Mouse (Mus musculus) layer of hippocampus, postnatal 14 days (tissue): ENCODE data around the gene Exd1. TPM values are rescaled to one million over a fixed set of nuclear protein-coding genes. Genes with fewer than 3 reads are reported as not detected.
"Not testable (repeated sequence)": the region's sequence is repeated elsewhere in the genome, so short reads cannot be mapped to it uniquely, and the experiment has no call there.

ENCODE experiments used
- DNase-seq, 2 experiments: peaks; one replicate each; pipeline ENCODE4 v3.0.0; 2021 to 2022; ENCODE audit warnings: low spot score in 2 of 2, mixed read lengths in 1 of 2
- total RNA-seq, 2 experiments: library from RNA; stranded (reverse); gene quantifications; 2 replicates each; pipeline ENCODE4 v1.2.3; 2021

Gene Exd1
- total RNA-seq, 2 experiments from 2014 or later, result 0.62 to 1.1 TPM

DNA sequence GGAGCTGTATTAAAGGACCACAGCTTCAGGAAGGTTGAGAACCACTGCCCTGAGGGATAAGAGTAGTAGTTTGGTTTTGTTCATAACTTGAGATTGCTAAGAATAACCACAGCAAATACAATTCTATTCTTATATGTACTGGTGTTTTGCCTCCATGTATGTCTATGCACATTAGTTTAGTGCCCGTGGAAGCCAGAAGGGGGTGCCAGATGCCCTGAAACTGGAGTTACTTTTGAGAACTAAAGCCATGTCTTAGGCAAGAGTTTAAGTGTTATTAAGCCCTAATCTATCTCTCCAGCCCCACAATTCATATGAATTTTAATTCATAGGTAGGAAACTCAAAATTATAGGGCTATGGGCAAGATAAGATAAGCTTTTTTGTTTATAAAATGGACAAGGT is 5.3 kb downstream of the Exd1 start:
- peak; percentile 11 to 55 for DNase-seq

DNA sequence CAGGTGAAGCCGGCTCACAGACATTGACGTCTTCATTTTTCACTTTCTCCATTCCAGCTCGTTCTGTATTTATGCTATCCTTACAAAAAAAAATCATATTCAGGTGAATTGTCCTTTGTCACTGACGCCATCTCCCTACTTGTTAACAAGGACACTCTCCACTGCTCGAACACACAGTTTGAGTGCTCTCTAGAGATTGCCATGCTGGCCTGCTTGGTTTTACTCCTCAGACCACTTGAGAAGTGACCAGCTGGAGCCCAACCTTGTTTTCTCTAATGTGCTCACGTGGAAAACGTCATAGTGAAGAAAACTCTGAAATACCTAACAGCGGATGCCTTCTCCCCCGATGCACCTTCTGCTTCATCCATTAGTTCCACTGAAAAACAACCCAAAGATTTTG is 8.6 kb downstream of the Exd1 start:
- DNase-seq, result no peak

DNA sequence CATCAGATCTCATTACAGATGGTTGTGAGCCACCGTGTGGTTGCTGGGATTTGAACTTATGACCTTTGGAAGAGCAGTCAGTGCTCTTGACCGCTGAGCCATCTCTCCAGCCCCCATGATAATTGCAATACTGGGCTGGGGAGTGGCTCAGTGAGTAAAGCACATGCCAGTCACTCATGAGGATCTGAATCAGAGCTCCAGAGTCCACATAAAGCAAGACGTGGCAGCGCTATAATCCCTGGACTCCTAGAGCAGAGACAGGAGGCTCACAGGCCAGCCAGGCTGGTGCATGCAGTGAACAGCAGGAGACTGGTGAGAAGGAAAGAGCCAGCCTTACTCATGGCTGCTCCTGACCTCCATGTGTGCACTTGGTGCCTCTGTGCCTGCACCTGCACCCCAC is 22.0 kb downstream of the Exd1 start:
- DNase-seq, result no peak

DNA sequence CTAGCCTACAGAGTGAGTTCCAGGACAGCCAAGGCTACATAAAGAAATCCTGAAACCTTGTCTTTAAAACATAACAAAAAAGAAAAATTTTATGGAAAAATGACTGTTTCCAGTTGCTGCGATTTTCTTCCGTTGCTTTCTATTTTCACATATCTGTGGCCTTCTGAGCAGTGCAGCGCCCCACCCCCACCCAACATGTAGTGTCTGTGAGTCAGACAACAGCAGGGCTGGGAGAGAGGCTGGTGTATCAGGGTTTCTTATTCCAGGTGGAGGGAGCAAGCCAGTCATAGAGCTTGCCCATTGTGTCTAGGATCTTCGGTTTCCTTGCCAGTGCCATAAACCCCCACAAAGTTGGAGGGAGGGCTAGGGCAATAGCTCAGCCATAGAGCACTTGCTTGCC is 23.6 kb downstream of the Exd1 start:
- no peak for DNase-seq

DNA sequence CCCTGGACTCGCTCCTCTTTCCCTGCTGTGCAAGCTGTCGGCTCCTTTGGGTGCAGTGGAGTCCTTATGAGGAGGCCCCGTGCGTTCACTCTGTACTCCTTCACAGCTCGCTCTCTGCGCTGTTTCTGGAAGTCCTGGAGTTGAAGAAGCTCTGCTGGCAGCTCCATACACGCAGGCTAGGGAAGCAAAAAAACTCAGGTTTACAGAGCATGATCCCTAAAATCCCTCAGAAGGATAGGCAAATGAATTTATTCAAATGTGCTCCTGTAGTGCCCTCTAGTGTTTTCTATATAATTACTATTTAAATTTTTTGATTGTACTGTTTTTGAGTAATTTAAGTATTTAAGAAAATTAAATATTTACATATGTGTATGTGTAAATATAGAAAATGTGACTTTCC is 26.9 kb downstream of the Exd1 start:
- DNase-seq, result peak; percentile 6 to 33

DNA sequence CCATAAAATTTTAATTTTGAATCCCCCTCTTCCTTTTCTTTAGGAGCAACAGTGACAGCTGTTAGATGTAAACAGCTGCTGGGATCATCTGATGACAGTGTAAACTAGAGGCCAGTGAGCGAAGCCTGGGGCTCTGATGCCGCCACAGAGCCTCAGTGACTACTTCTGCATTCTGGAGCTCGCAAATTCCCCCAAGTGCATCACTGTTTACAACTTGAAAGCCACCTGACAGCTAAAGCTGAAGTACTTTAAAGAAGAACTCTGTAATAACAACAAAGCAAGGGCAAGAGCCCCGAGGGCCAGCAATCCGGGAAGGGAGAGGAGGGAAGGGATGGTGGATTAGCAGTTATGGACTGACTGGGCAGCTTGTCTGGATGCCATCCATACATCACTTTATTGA is 30.6 kb downstream of the Exd1 start:
- DNase-seq, result no peak

DNA sequence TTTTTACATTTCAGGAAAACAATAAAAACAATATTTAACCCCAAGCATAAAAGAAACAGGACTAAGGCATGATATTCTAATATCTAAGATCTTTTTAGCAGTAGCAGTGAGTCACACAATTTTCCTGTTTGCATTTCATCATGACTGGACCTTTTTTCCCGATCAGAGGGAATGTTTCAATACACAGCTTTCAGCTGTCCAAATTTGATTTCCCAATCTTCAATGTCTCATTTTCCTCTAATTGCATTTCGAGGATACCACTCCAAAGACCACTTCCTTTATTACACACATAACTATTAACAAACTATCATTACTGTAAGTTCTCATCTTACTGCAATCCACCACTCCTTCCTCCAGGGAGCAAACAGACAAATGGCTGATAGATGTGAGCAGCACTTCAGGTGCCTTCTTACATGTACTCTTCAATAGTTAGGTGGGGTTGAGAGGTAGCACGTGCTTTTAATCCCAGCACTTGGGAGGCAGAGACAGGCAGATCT is 33.4 kb downstream of the Exd1 start:
- no peak for DNase-seq

DNA sequence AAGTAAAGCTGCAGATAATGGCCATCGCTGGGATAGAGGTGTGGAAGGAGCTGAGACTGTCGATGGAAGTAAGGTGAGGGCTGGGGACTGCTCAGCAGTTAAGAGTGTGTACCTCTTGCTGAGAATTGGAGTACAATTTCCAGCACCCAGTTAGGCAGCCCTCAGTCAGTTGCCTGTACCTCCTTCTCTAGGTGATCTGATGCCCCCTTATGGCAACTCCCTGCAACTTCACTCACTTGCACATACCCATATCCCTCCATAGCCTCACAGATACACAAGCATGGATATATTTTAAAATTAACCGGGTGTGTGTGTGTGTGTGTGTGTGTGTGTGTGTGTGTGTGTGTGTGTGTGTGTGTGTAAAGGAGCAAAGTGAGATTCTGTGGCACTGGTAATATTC is 35.1 kb downstream of the Exd1 start:
- DNase-seq, result no peak

DNA sequence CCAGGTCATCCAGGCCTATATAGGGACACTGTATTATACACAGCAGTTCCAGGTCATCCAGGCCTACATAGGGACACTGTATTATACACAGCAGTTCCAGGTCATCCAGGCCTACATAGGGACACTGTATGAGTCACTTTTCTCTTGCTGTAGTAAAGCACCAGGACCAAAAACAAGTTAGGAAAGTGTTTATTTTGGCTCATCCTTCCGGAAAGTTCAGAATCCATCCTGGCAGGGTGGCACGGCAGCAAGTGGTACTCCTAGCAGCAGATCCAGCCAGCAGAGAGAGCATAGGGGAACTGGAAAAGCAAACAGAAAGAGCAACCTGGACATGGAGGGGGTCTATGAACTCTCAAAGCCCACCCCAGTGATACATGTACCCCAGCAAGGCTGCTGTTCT is 36.6 kb downstream of the Exd1 start:
- no peak for DNase-seq

DNA sequence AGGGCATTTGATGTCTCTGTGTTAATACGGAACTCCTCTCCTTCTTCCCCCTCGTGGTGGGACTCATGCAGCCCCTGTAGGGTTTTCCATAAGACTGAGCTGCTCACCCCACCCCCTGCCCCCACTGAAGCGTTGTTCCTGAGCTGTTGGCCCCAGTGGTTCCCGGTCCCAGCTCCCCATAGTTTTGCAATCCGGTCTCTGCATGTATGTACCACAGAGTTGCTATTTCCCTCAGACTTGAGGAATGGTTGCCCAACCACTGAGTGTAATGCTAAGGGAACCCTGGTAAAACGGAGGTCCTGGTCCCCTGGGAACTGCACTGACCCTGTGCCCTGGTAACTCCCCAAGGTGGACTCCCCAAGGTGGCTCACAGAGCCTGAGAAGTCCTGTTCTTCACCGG is 38.9 kb downstream of the Exd1 start:
- not testable (repeated sequence) for DNase-seq

DNA sequence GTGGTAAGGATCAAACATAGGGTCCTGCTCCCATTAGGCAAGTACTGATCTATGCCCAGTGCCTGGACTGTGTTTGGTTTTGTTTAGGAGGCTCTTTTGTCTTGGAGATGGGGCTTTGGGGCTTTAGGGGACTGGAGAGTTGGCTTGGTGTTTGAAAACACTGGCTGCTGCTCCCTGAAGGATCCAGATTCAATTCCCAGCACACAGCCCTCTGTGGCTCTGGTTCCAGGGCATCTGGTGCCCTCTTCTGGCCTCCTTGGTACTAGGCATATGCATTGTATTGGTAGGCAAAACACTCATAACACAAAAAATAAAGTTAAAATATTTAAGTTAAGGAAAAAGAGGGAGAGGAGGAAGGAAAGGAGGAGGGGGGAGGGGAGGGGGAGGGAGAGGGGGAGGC is 40.3 kb downstream of the Exd1 start:
- DNase-seq, result no peak

DNA sequence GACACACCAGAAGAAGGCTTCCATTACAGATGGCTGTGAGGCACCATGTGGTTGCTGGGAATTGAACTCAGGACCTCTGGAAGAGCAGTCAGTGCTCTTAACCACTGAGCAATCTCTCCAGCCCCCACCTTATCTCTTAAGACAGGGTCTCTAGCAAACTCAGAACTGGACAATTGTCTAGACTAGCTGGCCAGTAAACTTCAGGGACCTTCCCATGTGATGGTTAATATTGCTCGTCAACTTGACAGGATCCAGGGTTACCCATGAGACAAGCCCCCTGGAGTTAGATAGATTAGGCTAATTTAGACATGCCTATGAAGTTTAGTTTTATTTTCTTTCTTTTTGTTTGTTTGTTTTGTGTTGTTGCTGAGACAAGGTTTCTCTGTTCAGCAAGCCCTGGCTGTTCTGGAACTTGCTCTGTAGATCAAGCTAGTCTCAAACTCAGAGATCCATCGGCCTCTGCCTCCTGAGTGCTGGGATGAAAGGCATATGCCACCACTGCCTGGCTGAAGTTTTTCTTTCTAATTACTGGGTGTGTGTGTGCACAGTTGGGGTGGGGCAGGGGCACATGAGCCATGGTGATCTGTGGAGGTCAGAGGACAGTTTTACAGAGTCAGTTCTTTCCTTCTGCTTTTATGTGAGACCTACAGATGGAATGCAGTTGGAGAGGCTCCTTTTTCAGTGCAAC is 46.3 kb downstream of the Exd1 start:
- no peak for DNase-seq

DNA sequence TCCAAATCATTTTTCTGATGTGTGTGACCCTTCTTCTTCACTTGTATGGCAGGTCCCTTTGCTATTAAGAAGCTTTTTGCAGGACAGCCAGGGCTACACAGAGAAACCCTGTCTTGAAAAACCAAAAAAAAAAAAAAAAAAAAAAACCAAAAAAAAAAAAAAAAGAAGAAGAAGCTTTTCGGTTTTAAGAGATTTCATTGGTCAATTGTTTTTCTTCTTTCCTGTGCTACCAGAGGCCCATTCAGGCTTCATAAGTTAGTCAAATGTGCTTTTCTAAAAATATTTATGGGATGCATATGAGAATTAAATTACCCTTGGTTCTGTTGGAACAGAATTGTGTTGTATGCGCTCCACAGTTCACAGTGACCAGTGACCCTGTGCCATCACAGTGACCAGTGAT is 48.6 kb downstream of the Exd1 start:
- no peak for DNase-seq

DNA sequence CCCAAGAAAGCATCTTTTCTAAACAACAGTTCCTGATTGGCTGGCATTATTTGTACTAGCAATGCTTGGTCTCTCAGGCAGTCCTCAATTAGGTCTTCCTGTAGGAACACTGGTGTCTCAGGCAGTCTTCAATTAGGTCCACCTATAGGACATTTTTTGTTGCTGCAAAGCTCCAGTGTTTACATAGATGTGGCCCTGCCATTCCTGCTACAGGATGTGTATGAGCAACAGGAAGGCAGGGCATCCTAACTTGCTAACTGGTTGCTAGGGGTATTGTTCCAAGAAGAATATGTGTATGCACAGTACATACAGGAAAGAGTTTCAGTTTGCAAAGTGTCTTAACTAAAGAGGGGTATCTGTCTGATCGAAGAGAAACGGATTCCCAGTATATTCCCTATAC is 51.3 kb downstream of the Exd1 start:
- DNase-seq, result no peak

DNA sequence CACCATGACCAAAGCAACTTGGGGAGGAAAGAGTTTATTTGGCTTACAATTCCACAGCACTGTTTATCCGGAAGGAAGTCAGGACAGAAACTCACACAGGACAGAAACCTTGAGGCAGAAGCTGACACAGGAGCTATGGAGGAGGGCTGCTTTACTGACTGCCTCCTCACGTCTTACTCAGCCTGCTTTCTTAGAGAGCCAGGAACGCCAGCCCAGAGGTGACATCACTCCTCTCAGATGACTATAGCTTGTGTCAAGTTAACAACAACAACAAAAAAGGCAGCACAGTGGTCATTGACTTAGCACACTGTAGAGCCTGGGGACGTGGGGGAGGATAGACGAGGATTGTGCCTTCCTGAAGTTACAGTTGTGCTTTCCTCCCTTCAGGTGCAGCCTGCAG is 55.5 kb downstream of the Exd1 start:
- no peak for DNase-seq

DNA sequence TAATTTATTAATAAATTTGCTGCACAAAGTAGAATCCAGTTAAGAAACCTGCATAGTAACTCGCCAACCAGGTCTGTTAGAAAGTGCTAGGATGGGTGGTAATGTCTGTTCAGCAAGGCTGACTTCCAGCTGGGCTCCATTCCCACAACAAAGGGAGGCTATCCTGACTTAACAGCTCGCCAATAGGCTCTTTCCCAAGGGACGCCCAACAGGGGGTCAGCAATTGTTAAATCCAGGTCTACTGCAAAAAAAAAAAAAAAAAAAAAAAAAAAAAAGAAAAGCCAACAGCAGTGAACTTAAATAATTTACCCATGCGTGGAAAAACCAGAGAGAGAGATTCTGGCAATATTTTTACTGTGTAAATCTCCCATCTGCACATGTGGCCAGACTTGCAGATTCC is 60.9 kb downstream of the Exd1 start:
- no peak for DNase-seq

DNA sequence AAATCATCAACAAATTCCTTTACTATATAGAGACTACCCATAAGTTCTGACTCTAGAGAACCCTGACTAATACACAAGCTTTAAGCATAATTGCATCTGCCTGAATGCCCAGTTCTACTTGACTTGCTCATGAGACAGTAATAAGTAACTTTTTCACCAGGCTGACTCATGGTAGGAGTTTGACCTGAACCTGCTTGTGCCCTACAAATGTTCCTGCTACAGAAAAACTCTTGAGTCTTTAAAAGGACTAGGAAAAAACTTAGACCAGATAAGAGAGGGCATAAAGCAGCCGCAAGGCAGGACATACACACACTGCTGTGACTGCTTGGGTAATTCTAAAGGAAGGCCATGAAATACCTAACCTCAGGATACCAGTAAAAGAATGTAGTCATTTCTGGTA is 65.1 kb downstream of the Exd1 start:
- no peak for DNase-seq

DNA sequence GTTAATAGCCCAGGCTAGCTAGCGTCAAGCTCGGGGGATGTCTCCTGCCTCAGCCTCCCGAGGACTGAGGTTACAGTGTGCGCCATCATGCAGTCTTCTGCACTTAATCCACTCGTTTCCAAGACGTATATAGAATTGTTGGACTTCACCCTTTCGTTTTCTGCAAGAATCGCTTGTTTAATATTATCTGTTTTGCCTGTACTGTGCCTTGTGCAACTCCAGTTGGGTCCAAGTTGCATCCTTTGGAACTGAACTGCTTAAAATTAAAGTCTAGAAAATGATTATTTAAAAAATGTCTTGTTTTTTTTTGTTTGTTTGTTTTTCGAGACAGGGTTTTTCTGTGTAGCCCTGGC is 69.1 kb downstream of the Exd1 start:
- no peak for DNase-seq

DNA sequence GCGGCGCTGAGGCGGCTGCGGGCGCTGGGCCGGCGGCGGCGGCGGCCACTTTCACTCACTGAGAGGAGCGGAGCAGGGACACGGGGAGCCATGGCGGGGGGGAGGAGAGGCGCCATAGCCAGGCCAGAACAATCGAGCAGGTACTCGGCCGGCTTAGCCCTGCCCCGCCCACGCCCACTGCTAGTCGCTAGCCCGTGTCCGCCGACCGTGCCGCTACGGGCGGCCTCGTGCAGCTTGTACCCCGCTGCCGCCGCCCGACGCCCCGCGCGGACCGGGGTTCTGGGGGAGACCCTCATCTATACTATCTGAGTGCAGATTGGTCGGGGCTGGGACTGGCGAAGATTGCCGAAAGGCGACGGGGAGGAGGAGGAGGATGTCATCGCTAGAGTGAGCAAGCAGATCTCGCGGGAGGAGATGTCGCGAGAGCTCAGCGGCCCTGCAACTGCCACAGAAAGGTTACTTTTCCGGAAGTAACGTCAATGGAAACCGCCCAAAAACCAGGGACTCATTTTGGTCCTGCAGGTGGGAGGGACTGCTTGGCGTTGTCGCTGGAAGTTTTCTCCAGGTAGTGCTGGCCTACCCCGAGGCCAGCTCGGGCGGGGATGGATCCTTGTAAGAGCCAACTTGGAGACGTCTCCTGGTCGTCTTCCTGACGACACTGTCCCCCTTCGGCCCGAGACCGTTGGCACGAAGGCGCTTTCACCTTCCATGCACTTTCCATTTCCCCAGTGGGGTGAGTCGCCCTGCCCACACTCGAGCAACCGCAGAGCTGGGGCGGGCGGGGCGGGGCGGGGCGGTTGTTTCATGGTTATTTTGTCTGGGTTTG is 69.6 kb downstream of the Exd1 start, which contains the start of gene Ino80:
Gene Ino80 (minus strand): TSS at position 117 of the 826 bp plus-strand sequence.
- peak; percentile 98 for DNase-seq

DNA sequence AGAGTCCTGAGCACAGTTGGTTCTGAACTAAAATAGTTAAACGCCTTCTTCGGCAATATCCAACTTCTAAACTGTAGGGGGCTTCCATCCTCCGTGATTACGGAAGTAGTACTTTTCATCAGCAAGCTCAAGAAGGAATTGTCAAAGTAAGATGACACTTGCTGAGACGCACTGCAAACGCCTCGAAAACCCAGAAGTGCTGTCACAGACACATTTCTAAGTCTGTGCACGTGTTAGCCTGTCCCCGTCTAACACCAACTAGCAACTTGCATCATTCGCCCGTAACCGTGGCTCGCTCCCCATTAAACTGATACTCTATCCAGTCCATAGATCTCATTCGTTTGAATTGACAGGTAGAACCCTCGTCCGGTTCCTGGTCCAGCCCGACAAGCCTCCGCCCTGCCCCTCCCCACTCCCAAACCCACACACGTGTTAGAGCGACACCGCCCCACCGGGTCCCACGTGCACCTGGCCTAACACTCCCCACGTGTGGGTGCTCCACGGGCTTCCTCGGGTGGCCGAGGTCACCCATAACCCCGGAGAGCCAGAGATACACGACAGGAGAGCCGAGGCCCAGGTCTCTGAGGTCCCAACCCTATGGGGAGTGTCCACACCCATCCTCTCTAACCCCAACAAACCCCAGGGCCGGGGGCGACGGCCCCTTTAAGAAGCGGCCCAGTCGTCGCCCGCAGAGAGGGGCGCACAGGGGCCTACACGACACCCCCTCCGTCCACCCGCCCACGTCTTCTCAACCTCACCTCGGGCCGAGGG is 70.6 kb downstream of the Exd1 start:
- DNase-seq, result peak; percentile 54 to 68

DNA sequence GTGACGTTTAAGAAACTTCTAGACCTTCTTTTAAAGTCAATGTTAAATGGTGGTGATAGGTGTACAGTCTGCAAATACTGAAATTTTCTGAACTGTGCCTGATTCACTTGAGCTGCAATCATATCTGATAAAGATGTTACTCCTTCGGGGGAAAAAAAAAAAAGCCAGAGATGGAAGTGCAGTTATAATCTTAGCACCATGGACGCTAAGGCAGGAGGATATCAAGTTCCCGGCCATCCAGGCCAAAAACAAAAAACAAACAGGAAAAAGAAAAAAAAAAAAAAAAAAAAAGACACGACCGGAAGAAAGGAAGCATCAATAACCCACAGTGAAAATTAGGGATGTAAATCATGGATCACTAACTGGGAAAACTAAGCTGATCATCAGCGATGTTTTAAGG is 71.3 kb downstream of the Exd1 start:
- DNase-seq, result no peak
